Mouse (Mus musculus) C2C12 (cell line): ENCODE measurements around the gene Diras2. TPM values are rescaled to one million over a fixed set of nuclear protein-coding genes. Genes with fewer than 3 reads are reported as not detected.

Experiments used
- H3K27me3 ChIP-seq: one replicate; pipeline ENCODE4 v1.6.1; 2011; ENCODE audit not compliant: control insufficient read depth, insufficient read depth, insufficient read length
- H3K36me3 ChIP-seq: one replicate; pipeline ENCODE4 v1.6.1; 2011; ENCODE audit not compliant: control insufficient read depth, insufficient read depth
- H3K4me3 ChIP-seq: one replicate; pipeline ENCODE4 v1.5.1; 2011; ENCODE audit warnings: mild to moderate bottlenecking, control low read depth; ENCODE audit not compliant: poor library complexity, insufficient read depth, severe bottlenecking
- H3K79me2 ChIP-seq: one replicate; pipeline ENCODE4 v1.6.1; 2011; ENCODE audit not compliant: control insufficient read depth, insufficient read depth
- H3K79me3 ChIP-seq: one replicate; pipeline ENCODE4 v1.6.1; 2011; ENCODE audit warnings: low read depth, control low read depth
- H3ac ChIP-seq: one replicate; pipeline ENCODE3; 2011; ENCODE audit warnings: low read depth; ENCODE audit not compliant: control insufficient read depth, insufficient read length
- CEBPB ChIP-seq: IDR thresholded peaks from one replicate; pipeline ENCODE4 v1.6.1; 2011; ENCODE audit warnings: low read depth, mild to moderate bottlenecking, control low read depth, moderate library complexity
- CTCF ChIP-seq: IDR thresholded peaks from one replicate; pipeline ENCODE4 v1.5.1; 2011; ENCODE audit not compliant: control insufficient read depth, insufficient read depth, insufficient read length
- FOSL1 ChIP-seq: IDR thresholded peaks from one replicate; pipeline ENCODE4 v1.8.0; 2011; ENCODE audit warnings: mild to moderate bottlenecking, low read length; ENCODE audit not compliant: poor library complexity, insufficient read depth, severe bottlenecking
- MAX ChIP-seq: IDR thresholded peaks from one replicate; pipeline ENCODE4 v1.6.1; 2011; ENCODE audit warnings: mild to moderate bottlenecking, control low read depth
- MYOD1 ChIP-seq: IDR thresholded peaks from one replicate; pipeline ENCODE4 v1.6.1; 2011; ENCODE audit warnings: low read depth; ENCODE audit not compliant: control insufficient read depth, insufficient read length
- MYOG ChIP-seq: IDR thresholded peaks from one replicate; pipeline ENCODE4 v1.6.1; 2011; ENCODE audit not compliant: control insufficient read depth, insufficient read length; ENCODE audit errors: extremely low read depth
- USF1 ChIP-seq: IDR thresholded peaks from one replicate; pipeline ENCODE4 v1.6.1; 2011; ENCODE audit warnings: low read depth, mild to moderate bottlenecking, control low read depth, moderate library complexity
- polyA plus RNA-seq: library from polyadenylated mRNA; unstranded; fragments of >200 nt; fragmentation: generic; extraction: Trizol; gene quantifications from one replicate; pipeline ENCODE4 v1.2.1, GENCODE M21; 2012; ENCODE audit warnings: missing spikeins

Gene Diras2
- polyA plus RNA-seq, 1 experiment: 0.15 TPM

- TF ChIP-seq USF1: no peak
- no peak for TF ChIP-seq CTCF
- no peak for TF ChIP-seq CEBPB
- no peak for TF ChIP-seq MYOG
- Histone ChIP-seq H3K79me2 (no peaks in the 10 kb centered on the region), H3K4me3 (no peak overlapping the region), H3K79me3 (no peaks in the 10 kb centered on the region), H3K36me3 (no peaks in the 10 kb centered on the region), H3ac (no peak overlapping the region), H3K27me3 (no peaks in the 10 kb centered on the region)
These were observed 7.6 kb upstream of the Diras2 start for GRCm38 (mm10) chr13:52538588-52539116.

- no peak overlapping the region for H3K4me3 ChIP-seq
- H3K79me2 ChIP-seq: no peaks in the 10 kb centered on the region
- no peak overlapping the region for H3ac ChIP-seq
- H3K27me3 ChIP-seq: no peaks in the 10 kb centered on the region
- TF ChIP-seq MYOD1: no peak
- TF ChIP-seq MYOG: no peak
- no peak for TF ChIP-seq MAX
- TF ChIP-seq FOSL1: no peak
- TF ChIP-seq USF1: no peak
- no peak for TF ChIP-seq CEBPB
- TF ChIP-seq CTCF: no peak
- H3K79me3 ChIP-seq: no peaks in the 10 kb centered on the region
- no peaks in the 10 kb centered on the region for H3K36me3 ChIP-seq
These were observed 6.9 kb upstream of the Diras2 start for GRCm38 (mm10) chr13:52537754-52538587.

GRCm38 (mm10) chr13:52535542-52535941 is 4.5 kb upstream of the Diras2 start:
- Histone ChIP-seq H3K27me3 (no peaks in the 10 kb centered on the region), H3K36me3 (no peaks in the 10 kb centered on the region), H3ac (no peak overlapping the region), H3K79me3 (no peaks in the 10 kb centered on the region), H3K4me3 (no peak overlapping the region), H3K79me2 (no peaks in the 10 kb centered on the region)
- no peak for TF ChIP-seq CEBPB
- TF ChIP-seq CTCF: peak; percentile 18

GRCm38 (mm10) chr13:52533644-52534043 is 2.6 kb upstream of the Diras2 start:
- no peak overlapping the region for H3ac ChIP-seq
- no peaks in the 10 kb centered on the region for H3K79me2 ChIP-seq
- no peaks in the 10 kb centered on the region for H3K27me3 ChIP-seq
- no peak for TF ChIP-seq CEBPB
- no peak for TF ChIP-seq MYOD1
- TF ChIP-seq MYOG: no peak
- TF ChIP-seq MAX: no peak
- TF ChIP-seq CTCF: no peak
- no peak for TF ChIP-seq FOSL1
- no peak for TF ChIP-seq USF1
- no peaks in the 10 kb centered on the region for H3K36me3 ChIP-seq
- H3K4me3 ChIP-seq: no peak overlapping the region
- H3K79me3 ChIP-seq: no peaks in the 10 kb centered on the region

GRCm38 (mm10) chr13:52530008-52530945 is 802 bp downstream of the Diras2 start:
- Histone ChIP-seq H3K79me3 (no peaks in the 10 kb centered on the region), H3K36me3 (no peaks in the 10 kb centered on the region), H3K27me3 (no peaks in the 10 kb centered on the region), H3K4me3 (no peak overlapping the region), H3ac (no peak overlapping the region), H3K79me2 (no peaks in the 10 kb centered on the region)
- TF ChIP-seq MYOD1 (no peak), MAX (peak; percentile 17)
